Mouse (Mus musculus) Muller cell, postnatal 12 days (primary cell): ENCODE measurements at regions not wholly inside any gene's neighbourhood (a gene's known extent, or its start where the extent isn't known, plus 50 kb on each side); places are given as distances from the start of the nearest gene placed in this dataset.

ENCODE experiments used
- DNase-seq: peaks from one replicate; pipeline ENCODE4 v3.0.0-alpha.2; 2015; ENCODE audit errors: inconsistent ontology term

DNA sequence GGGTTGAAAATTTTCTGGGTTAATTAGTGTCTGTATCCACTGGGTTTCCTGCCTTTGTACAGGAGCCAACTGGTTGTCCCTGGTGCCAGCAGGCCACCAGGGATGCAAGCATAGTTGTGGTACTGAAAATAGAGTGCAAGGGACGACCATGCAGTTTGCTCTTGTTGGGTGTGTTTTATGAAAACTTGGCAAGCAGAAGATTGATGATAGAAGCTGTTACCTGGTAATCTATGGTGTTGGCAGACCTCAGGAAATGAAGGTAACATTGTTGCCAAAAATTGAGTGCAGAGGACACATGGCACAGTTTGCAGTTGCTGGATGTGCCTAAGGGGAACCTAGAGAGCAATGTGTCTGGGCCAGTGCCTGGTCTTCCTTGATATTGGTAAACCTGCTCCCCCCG is 818.7 kb downstream of the Tlr4 start:
- DNase-seq: peak; percentile 30

DNA sequence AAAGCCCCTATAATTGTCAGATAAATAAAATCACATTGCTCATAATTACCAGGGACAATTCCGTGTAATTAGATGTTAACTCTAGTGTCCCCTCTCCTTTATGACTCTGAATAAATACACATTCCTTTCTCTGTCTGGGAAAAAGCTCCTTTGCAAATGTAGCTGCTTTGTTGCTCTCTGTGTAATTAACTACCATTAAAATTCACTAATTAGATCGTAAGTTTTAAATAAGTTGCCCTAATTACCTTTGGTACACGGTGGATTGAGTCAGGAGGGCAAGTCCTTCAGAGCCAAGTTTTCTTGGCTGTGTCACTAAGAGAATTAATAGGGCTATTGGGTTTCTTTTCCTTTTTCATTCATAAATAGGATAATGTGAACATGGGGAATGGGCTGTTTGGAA is 834.7 kb downstream of the Tlr4 start:
- DNase-seq: peak; percentile 84

DNA sequence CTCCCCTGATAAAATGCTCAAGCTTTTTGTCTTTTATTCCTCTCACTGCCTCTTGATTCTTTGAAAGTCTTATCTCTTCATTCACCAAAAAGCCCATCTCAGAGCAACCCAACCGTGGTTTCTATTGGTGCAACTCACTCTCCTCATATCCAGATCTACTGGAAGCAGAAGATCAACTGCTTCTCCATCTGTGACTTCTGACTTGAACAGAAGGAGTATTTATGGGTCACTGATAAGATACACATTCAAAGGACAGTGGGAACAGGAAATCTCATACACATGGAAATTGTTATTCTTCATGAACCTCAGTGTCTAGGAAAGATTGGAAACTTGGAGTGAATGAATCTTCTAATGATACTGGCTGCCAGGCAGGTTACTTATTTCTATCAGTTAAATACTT is 846.6 kb downstream of the Tlr4 start:
- DNase-seq: no peak

DNA sequence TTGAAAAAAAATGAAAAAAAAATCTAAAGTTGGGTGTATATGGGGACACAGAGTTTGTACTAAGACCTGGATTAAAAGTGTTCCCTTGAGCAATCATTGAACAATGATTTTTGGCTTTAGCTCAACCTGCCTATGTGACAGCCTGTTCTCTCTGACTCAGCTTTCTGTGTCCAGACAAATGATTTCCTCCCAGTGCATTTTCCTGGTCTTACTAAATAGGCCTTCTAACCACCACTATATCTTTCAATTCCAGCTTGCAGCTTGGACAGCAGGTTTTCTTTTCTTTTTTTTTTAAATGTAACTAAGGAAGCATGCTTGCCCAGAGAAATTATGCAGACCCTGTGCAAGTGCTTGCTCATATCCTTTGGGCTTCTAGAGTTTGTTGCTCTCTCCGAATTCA is 850.2 kb downstream of the Tlr4 start:
- peak; percentile 11 for DNase-seq

DNA sequence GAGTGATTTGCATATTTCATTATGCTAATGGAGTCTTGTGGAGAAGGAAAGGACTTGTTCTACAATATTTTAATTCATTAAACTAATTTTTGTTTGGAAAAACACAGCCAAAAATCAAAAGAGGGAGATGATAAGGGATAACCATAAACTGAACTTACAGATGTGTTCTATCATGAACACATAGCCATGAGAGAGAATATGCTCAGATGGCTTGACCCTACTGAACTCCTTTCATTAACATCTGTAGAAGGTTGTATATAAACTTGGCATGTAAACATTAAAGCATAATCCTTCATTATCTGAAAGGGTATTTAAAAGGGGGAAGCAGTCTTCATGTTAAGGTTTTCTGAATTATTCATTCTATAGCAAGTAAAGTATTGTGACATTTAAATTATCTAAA is 871.1 kb downstream of the Tlr4 start:
- no peak for DNase-seq
